Mouse (Mus musculus) stomach, embryonic 16.5 days (tissue): ENCODE measurements around the gene Arap1. TPM values are rescaled to one million over a fixed set of nuclear protein-coding genes. Genes with fewer than 3 reads are reported as not detected.
A peak's percentile ranks its signal among the peaks of the same experiment; 100 is the strongest.

Experiments used
- ATAC-seq: fragments of 200-750 bp; cut with Nextera tagmentation; 2 replicates; pipeline ENCODE4 v1.8.0; 2017; ENCODE audit warnings: moderate number of reproducible peaks, moderate TSS enrichment; ENCODE audit not compliant: insufficient read depth, low FRiP score
- H3K27ac ChIP-seq: fragments of 300-500 bp; sonication (generic); 2 replicates; pipeline ENCODE4 v1.5.1; 2014; ENCODE audit warnings: low read length
- H3K27me3 ChIP-seq: fragments of 300-500 bp; sonication (generic); 2 replicates; pipeline ENCODE4 v1.6.1; 2014; ENCODE audit warnings: low read length, control low read depth, mixed read lengths; ENCODE audit not compliant: control insufficient read depth, insufficient read depth
- H3K36me3 ChIP-seq: fragments of 300-500 bp; sonication (generic); 2 replicates; pipeline ENCODE4 v1.6.1; 2014; ENCODE audit warnings: low read length; ENCODE audit not compliant: control insufficient read depth, insufficient read depth
- H3K4me1 ChIP-seq: fragments of 300-500 bp; sonication (generic); 2 replicates; pipeline ENCODE4 v1.6.1; 2014; ENCODE audit warnings: low read length, control low read depth, mixed read lengths; ENCODE audit not compliant: control insufficient read depth, insufficient read depth
- H3K4me2 ChIP-seq: fragments of 300-500 bp; sonication (generic); 2 replicates; pipeline ENCODE4 v1.6.1; 2014; ENCODE audit warnings: low read depth, low read length, mixed read lengths
- H3K4me3 ChIP-seq: fragments of 300-500 bp; sonication (generic); replicated peaks from 2 replicates; pipeline ENCODE4 v1.5.1; 2014; ENCODE audit warnings: mild to moderate bottlenecking, low read length
- H3K9ac ChIP-seq: fragments of 300-500 bp; sonication (generic); 2 replicates; pipeline ENCODE4 v1.6.1; 2014; ENCODE audit warnings: low read length
- H3K9me3 ChIP-seq: fragments of 300-500 bp; sonication (generic); replicated peaks from 2 replicates; pipeline ENCODE4 v1.6.1; 2016; ENCODE audit warnings: low read length, control low read depth; ENCODE audit not compliant: control insufficient read depth
- WGBS: fragments of 180-500 bp; shearing (Covaris S2); extraction: QIAGEN DNeasy Blood & Tissue Kit; methylation state at CpG from one replicate; pipeline ENCODE4 v1.1.7; 2014; 5-methylcytosine and 5-hydroxymethylcytosine counted together
- polyA plus RNA-seq: library from polyadenylated mRNA; unstranded; fragments of >200 nt; fragmentation: Nextera tagmentation; extraction: Ambion mirVana; gene quantifications from 2 replicates; pipeline ENCODE4 v1.2.1, GENCODE M21; 2015

Gene Arap1
- polyA plus RNA-seq, 1 experiment from 2014 or later: 105 TPM

- peak overlapping the region; percentile 62 for H3K9ac ChIP-seq
- under 1% methylated on average over 50 of the region's 68 CpGs for WGBS
These were observed 102.8 kb downstream of the Arap1 start for GRCm38 (mm10) chr7:101450422-101451401.

DNA sequence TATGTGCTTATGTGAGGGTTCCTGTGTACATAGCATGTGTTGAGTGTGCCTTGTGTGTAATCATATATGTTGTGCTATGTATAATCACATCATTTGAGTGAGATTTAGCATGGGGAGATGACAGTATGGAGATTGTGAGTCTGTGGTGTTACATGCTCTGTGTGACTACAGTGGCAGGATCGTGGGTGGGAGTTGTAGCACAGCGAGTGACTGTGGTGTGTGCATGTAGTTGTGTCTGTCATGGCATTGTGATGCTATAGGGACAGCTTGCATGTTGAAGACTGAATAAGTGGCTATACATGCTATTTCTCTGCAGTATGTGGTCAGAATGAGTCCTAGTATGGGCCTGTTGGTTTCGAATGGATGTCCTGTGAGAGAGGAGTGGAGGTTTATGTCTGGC, 104.8 kb downstream of the Arap1 start:
- ATAC-seq: no peak
- H3K27ac ChIP-seq: no peak overlapping the region
- peak overlapping the region; percentile 64 for H3K4me3 ChIP-seq
- H3K4me2 ChIP-seq: peak overlapping the region; percentile 25; the same call in 1 of the 2 replicates
- no peaks in the 10 kb centered on the region for H3K9me3 ChIP-seq
- H3K4me1 ChIP-seq: peaks cover 4% of the 10 kb centered on the region; the same call in 1 of the 2 replicates
- H3K36me3 ChIP-seq: no peaks in the 10 kb centered on the region
- no peak overlapping the region for H3K9ac ChIP-seq
- H3K27me3 ChIP-seq: peaks cover 12% of the 10 kb centered on the region
- 86% methylated on average over 3 of the region's 3 CpGs for WGBS

More at GRCm38 (mm10) chr7:101450422-101451401, 102.8 kb downstream of the Arap1 start:
- Histone ChIP-seq H3K4me1 (peaks cover 4% of the 10 kb centered on the region; the same call in 1 of the 2 replicates), H3K9me3 (no peaks in the 10 kb centered on the region), H3K4me2 (peak overlapping the region; percentile 95), H3K36me3 (no peaks in the 10 kb centered on the region), H3K27ac (no peak overlapping the region), H3K27me3 (peaks cover 12% of the 10 kb centered on the region), H3K4me3 (peak overlapping the region; percentile 64)
- ATAC-seq: peak; percentile 88

- Histone ChIP-seq H3K4me2 (no peak overlapping the region), H3K36me3 (no peaks in the 10 kb centered on the region), H3K9ac (no peak overlapping the region), H3K27ac (no peak overlapping the region), H3K9me3 (no peaks in the 10 kb centered on the region), H3K27me3 (peaks cover 12% of the 10 kb centered on the region), H3K4me1 (peaks cover 4% of the 10 kb centered on the region; the same call in 1 of the 2 replicates), H3K4me3 (peak overlapping the region; percentile 5; the same call in 1 of the 2 replicates)
- WGBS: 78% methylated on average over 3 of the region's 3 CpGs
- no peak for ATAC-seq
These were observed 105.4 kb downstream of the Arap1 start for GRCm38 (mm10) chr7:101453296-101453695.

GRCm38 (mm10) chr7:101453725-101454124, 105.9 kb downstream of the Arap1 start:
- H3K9me3 ChIP-seq: no peaks in the 10 kb centered on the region
- no peak overlapping the region for H3K4me3 ChIP-seq
- peaks cover 12% of the 10 kb centered on the region for H3K27me3 ChIP-seq
- WGBS: 34% methylated on average over 8 of the region's 8 CpGs
- no peak overlapping the region for H3K27ac ChIP-seq
- peaks cover 4% of the 10 kb centered on the region; the same call in 1 of the 2 replicates for H3K4me1 ChIP-seq
- no peak for ATAC-seq
- H3K36me3 ChIP-seq: no peaks in the 10 kb centered on the region
- H3K9ac ChIP-seq: no peak overlapping the region
- no peak overlapping the region for H3K4me2 ChIP-seq

GRCm38 (mm10) chr7:101454479-101454878, 106.6 kb downstream of the Arap1 start:
- ATAC-seq: no peak
- Histone ChIP-seq H3K9ac (no peak overlapping the region), H3K4me3 (no peak overlapping the region), H3K27ac (no peak overlapping the region), H3K27me3 (peaks cover 12% of the 10 kb centered on the region), H3K9me3 (no peaks in the 10 kb centered on the region), H3K4me1 (peaks cover 4% of the 10 kb centered on the region; the same call in 1 of the 2 replicates), H3K4me2 (no peak overlapping the region), H3K36me3 (no peaks in the 10 kb centered on the region)
- whole genome bisulfite sequencing: 83% methylated on average over 9 of the region's 9 CpGs

- H3K9me3 ChIP-seq: no peaks in the 10 kb centered on the region
- no peak overlapping the region for H3K4me3 ChIP-seq
- WGBS: 75% methylated on average over 6 of the region's 6 CpGs
- no peak for ATAC-seq
- no peak overlapping the region for H3K9ac ChIP-seq
- H3K4me1 ChIP-seq: peaks cover 4% of the 10 kb centered on the region; the same call in 1 of the 2 replicates
- H3K27ac ChIP-seq: no peak overlapping the region
- H3K4me2 ChIP-seq: no peak overlapping the region
- H3K27me3 ChIP-seq: peaks cover 12% of the 10 kb centered on the region
- H3K36me3 ChIP-seq: no peaks in the 10 kb centered on the region
These were observed 107.3 kb downstream of the Arap1 start for GRCm38 (mm10) chr7:101455141-101455540.

DNA sequence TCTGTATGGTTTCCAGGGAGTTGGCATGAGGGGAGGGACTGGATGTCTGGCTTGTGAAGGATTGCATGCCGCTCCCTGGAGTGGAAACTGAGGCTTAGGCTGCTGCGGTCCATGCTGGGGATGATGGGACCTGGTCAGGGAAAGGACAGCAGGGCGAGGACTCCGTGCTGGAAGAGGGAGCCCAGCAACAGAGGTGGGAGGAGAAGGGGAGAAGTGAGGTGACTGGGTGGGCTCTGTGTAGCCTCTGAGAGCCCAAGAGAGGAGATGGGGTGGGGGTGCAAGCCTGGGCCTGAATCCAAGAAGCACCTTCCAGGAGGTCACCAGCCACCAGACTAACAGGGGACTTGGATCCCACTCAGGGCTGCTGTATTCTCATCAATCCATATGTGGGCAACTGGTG, 108.5 kb downstream of the Arap1 start:
- Histone ChIP-seq H3K9ac (no peak overlapping the region), H3K27ac (no peak overlapping the region), H3K4me2 (no peak overlapping the region), H3K27me3 (peaks cover 11% of the 10 kb centered on the region), H3K4me1 (peaks cover 10% of the 10 kb centered on the region), H3K4me3 (no peak overlapping the region), H3K36me3 (no peaks in the 10 kb centered on the region), H3K9me3 (no peaks in the 10 kb centered on the region)
- 76% methylated on average over 4 of the region's 4 CpGs for WGBS
- no peak for ATAC-seq

DNA sequence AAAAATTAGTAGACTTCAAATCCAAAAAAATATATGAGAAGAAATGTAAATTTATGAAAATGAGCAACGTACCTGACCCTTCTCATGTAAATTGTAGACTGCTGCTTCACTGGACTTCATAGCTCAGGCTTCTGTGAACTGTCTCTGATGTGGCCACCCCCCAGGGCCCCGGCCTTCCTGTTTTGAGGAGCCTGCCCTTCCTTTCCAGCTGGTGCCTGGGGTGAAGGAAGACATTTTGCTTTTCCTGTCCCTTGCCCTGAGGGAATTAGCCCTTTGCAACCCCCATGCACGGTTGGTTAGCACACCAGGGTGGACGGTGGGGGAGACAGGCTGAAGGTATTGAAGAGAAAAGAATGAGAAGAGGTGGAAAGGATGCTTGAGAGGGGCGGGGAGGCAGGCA, 108.9 kb downstream of the Arap1 start:
- Histone ChIP-seq H3K36me3 (no peaks in the 10 kb centered on the region), H3K9ac (no peak overlapping the region), H3K9me3 (no peaks in the 10 kb centered on the region), H3K27me3 (peaks cover 6% of the 10 kb centered on the region), H3K4me3 (no peak overlapping the region), H3K27ac (peak overlapping the region; percentile 17; the same call in 1 of the 2 replicates), H3K4me1 (peaks cover 7% of the 10 kb centered on the region), H3K4me2 (no peak overlapping the region)
- WGBS: 43% methylated on average over 5 of the region's 5 CpGs
- ATAC-seq: no peak

DNA sequence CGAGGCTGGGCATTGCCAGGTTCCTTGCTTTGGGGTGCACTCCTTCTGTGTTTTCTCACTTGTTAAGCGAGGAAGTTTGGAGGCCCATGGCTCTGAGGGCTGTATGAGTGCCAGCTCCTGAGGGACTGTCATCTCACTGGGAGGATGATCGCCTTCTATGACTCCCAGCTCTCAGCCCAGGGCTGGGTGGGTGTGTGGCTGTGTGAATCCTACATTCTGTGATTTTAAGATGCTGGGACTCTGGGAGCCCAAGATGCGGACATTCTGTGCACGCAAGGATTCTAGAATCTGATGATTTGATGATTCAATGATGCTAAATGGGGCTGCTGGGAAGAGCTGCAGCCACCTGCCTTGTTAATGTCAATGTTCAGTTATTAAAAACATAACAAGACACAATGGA, 109.4 kb downstream of the Arap1 start:
- Histone ChIP-seq H3K4me1 (peaks cover 11% of the 10 kb centered on the region), H3K27me3 (peaks cover 1% of the 10 kb centered on the region; the same call in 1 of the 2 replicates), H3K4me2 (no peak overlapping the region), H3K36me3 (no peaks in the 10 kb centered on the region), H3K4me3 (no peak overlapping the region), H3K9ac (no peak overlapping the region), H3K9me3 (no peaks in the 10 kb centered on the region), H3K27ac (peak overlapping the region; percentile 27; the same call in 1 of the 2 replicates)
- 77% methylated on average over 5 of the region's 5 CpGs for WGBS
- no peak for ATAC-seq
